Mouse (Mus musculus) cortical plate, adult 2 months (tissue): Measurements from ENCODE around the gene Tbc1d9. TPM values are rescaled to one million over a fixed set of nuclear protein-coding genes. Genes with fewer than 3 reads are reported as not detected.

Experiments
- H3K27ac ChIP-seq: fragments of 200-500 bp; 2 replicates; pipeline ENCODE4 v1.5.1; 2012; ENCODE audit warnings: low read length, control low read depth, inconsistent platforms; ENCODE audit not compliant: insufficient read depth
- H3K4me1 ChIP-seq: fragments of 200-500 bp; 2 replicates; pipeline ENCODE4 v1.6.1; 2011; ENCODE audit warnings: low read length; ENCODE audit not compliant: control insufficient read depth, insufficient read depth
- H3K4me3 ChIP-seq: fragments of 200-500 bp; 2 replicates; pipeline ENCODE4 v1.5.1; 2011; ENCODE audit warnings: mild to moderate bottlenecking, low read length, control low read depth; ENCODE audit not compliant: insufficient read depth
- CTCF ChIP-seq: fragments of 200-500 bp; IDR thresholded peaks from 2 replicates; pipeline ENCODE4 v1.5.1; 2011; ENCODE audit warnings: mild to moderate bottlenecking, control low read depth, low read length; ENCODE audit not compliant: insufficient read depth; ENCODE audit errors: extremely low read depth
- POLR2A ChIP-seq: fragments of 200-500 bp; IDR thresholded peaks from 2 replicates; pipeline ENCODE4 v1.6.1; 2011; ENCODE audit warnings: mild to moderate bottlenecking, low read length, control low read depth; ENCODE audit not compliant: insufficient read depth; ENCODE audit errors: extremely low read depth
- polyA plus RNA-seq: library from polyadenylated mRNA; depleted of rRNA; stranded (reverse); fragments of >200 nt; gene quantifications from 2 replicates; pipeline ENCODE4 v1.2.3, GENCODE M21; 2012

The Tbc1d9 gene
- polyA plus RNA-seq, 1 experiment: 49.2 TPM

GRCm38 (mm10) chr8:83199715-83200114 lies 34.6 kb downstream of the Tbc1d9 start:
- Histone ChIP-seq H3K4me1 (peaks cover 13% of the 10 kb centered on the region), H3K4me3 (no peak overlapping the region), H3K27ac (no peak overlapping the region)
- TF ChIP-seq CTCF: no peak
- TF ChIP-seq POLR2A: no peak

- 0 out of 2 replicates have a peak overlapping the region, but pooled peaks have one; percentile 19 for H3K27ac ChIP-seq
- no peak overlapping the region for H3K4me3 ChIP-seq
- peaks cover 12% of the 10 kb centered on the region for H3K4me1 ChIP-seq
- TF ChIP-seq POLR2A (no peak), CTCF (no peak)
These were observed 35.3 kb downstream of the Tbc1d9 start for GRCm38 (mm10) chr8:83200191-83201177.

- Histone ChIP-seq H3K27ac (no peak overlapping the region), H3K4me3 (no peak overlapping the region), H3K4me1 (peaks cover 4% of the 10 kb centered on the region)
- no peak for TF ChIP-seq CTCF
- TF ChIP-seq POLR2A: no peak
These were observed 37.8 kb downstream of the Tbc1d9 start for GRCm38 (mm10) chr8:83202946-83203345.

- peaks cover 3% of the 10 kb centered on the region for H3K4me1 ChIP-seq
- H3K27ac ChIP-seq: no peak overlapping the region
- no peak overlapping the region; the same call in 1 of the 2 replicates for H3K4me3 ChIP-seq
- TF ChIP-seq CTCF: no peak
- TF ChIP-seq POLR2A: no peak
These were observed 40.8 kb downstream of the Tbc1d9 start for GRCm38 (mm10) chr8:83205907-83206306.

- Histone ChIP-seq H3K4me1 (peaks cover 3% of the 10 kb centered on the region), H3K27ac (no peak overlapping the region), H3K4me3 (no peak overlapping the region)
- TF ChIP-seq POLR2A (no peak), CTCF (no peak)
These were observed 44.4 kb downstream of the Tbc1d9 start for GRCm38 (mm10) chr8:83209581-83209980.

GRCm38 (mm10) chr8:83210676-83211075 lies 45.5 kb downstream of the Tbc1d9 start:
- Histone ChIP-seq H3K27ac (no peak overlapping the region), H3K4me1 (peaks cover 1% of the 10 kb centered on the region), H3K4me3 (no peak overlapping the region)
- TF ChIP-seq CTCF (no peak), POLR2A (no peak)

- H3K4me3 ChIP-seq: no peak overlapping the region
- peaks cover 3% of the 10 kb centered on the region for H3K4me1 ChIP-seq
- no peak for TF ChIP-seq POLR2A
- TF ChIP-seq CTCF: no peak
- no peak overlapping the region for H3K27ac ChIP-seq
These were observed 49.9 kb downstream of the Tbc1d9 start for GRCm38 (mm10) chr8:83215065-83215464.

- no peak overlapping the region for H3K4me3 ChIP-seq
- TF ChIP-seq CTCF (no peak), POLR2A (no peak)
- H3K4me1 ChIP-seq: peaks cover 8% of the 10 kb centered on the region
- H3K27ac ChIP-seq: peak overlapping the region; percentile 31; the same call in 1 of the 2 replicates
These were observed 51.4 kb downstream of the Tbc1d9 start for GRCm38 (mm10) chr8:83216520-83216919.

GRCm38 (mm10) chr8:83217196-83217595 lies 52.0 kb downstream of the Tbc1d9 start:
- H3K4me3 ChIP-seq: no peak overlapping the region
- H3K4me1 ChIP-seq: peaks cover 8% of the 10 kb centered on the region
- TF ChIP-seq POLR2A (no peak), CTCF (no peak)
- H3K27ac ChIP-seq: no peak overlapping the region

GRCm38 (mm10) chr8:83217891-83218290 lies 52.7 kb downstream of the Tbc1d9 start:
- no peak overlapping the region for H3K27ac ChIP-seq
- peaks cover 8% of the 10 kb centered on the region for H3K4me1 ChIP-seq
- no peak for TF ChIP-seq POLR2A
- no peak for TF ChIP-seq CTCF
- H3K4me3 ChIP-seq: no peak overlapping the region
